Mouse (Mus musculus) forebrain, embryonic 13.5 days (tissue): ENCODE measurements at regions not wholly inside any gene's neighbourhood (a gene's known extent, or its start where the extent isn't known, plus 50 kb on each side); places are given as distances from the start of the nearest gene placed in this dataset.

Source experiments
- ATAC-seq: fragments of 200-750 bp; cut with Nextera tagmentation; 2 replicates; pipeline ENCODE4 v1.8.0; 2017
- H3K27ac ChIP-seq: fragments of 300-500 bp; sonication (generic); 2 replicates; pipeline ENCODE4 v1.5.1; 2015; ENCODE audit warnings: inconsistent platforms, mild to moderate bottlenecking, moderate library complexity
- H3K27me3 ChIP-seq: fragments of 300-500 bp; sonication (generic); 2 replicates; pipeline ENCODE4 v1.6.1; 2015; ENCODE audit warnings: mild to moderate bottlenecking, inconsistent platforms
- H3K36me3 ChIP-seq: fragments of 300-500 bp; sonication (generic); 2 replicates; pipeline ENCODE4 v1.6.1; 2015; ENCODE audit warnings: mild to moderate bottlenecking, inconsistent platforms; ENCODE audit not compliant: poor library complexity, severe bottlenecking
- H3K4me1 ChIP-seq: fragments of 300-500 bp; sonication (generic); 2 replicates; pipeline ENCODE4 v1.6.1; 2015; ENCODE audit warnings: inconsistent platforms
- H3K4me2 ChIP-seq: fragments of 300-500 bp; sonication (generic); 2 replicates; pipeline ENCODE4 v1.6.1; 2015; ENCODE audit warnings: inconsistent platforms, mild to moderate bottlenecking, moderate library complexity
- H3K4me3 ChIP-seq: fragments of 300-500 bp; sonication (generic); 2 replicates; pipeline ENCODE4 v1.5.1; 2015; ENCODE audit warnings: mild to moderate bottlenecking, inconsistent platforms
- H3K9ac ChIP-seq: fragments of 300-500 bp; sonication (generic); 2 replicates; pipeline ENCODE4 v1.6.1; 2015; ENCODE audit warnings: mild to moderate bottlenecking, inconsistent platforms
- H3K9me3 ChIP-seq: fragments of 300-500 bp; sonication (generic); replicated peaks from 2 replicates; pipeline ENCODE4 v1.6.1; 2016; ENCODE audit warnings: inconsistent platforms
- WGBS: fragments of 180-500 bp; shearing (Covaris S2); methylation state at CpG from one replicate; pipeline ENCODE4 v1.1.7; 2015; 5-methylcytosine and 5-hydroxymethylcytosine counted together

- H3K27me3 ChIP-seq: no peaks in the 10 kb centered on the region
- no peaks in the 10 kb centered on the region for H3K36me3 ChIP-seq
- no peak overlapping the region for H3K27ac ChIP-seq
- no peak overlapping the region for H3K4me3 ChIP-seq
- H3K4me1 ChIP-seq: no peaks in the 10 kb centered on the region
- no peak for ATAC-seq
- H3K9me3 ChIP-seq: no peaks in the 10 kb centered on the region
- no peak overlapping the region; the same call in 1 of the 2 replicates for H3K9ac ChIP-seq
- H3K4me2 ChIP-seq: no peak overlapping the region
- WGBS: 62% methylated on average over 19 of the region's 19 CpGs
Measured at GRCm38 (mm10) chr2:84184288-84185015, 194.1 kb downstream of the Gm13691 start.

- WGBS: 77% methylated on average over 7 of the region's 7 CpGs
- H3K27ac ChIP-seq: no peak overlapping the region
- H3K27me3 ChIP-seq: no peaks in the 10 kb centered on the region
- H3K4me2 ChIP-seq: no peak overlapping the region
- H3K36me3 ChIP-seq: no peaks in the 10 kb centered on the region
- no peaks in the 10 kb centered on the region for H3K9me3 ChIP-seq
- H3K9ac ChIP-seq: no peak overlapping the region
- ATAC-seq: no peak
- no peak overlapping the region for H3K4me3 ChIP-seq
- no peaks in the 10 kb centered on the region for H3K4me1 ChIP-seq
Measured at GRCm38 (mm10) chr2:84185016-84185330, 194.6 kb downstream of the Gm13691 start.

- WGBS: 48% methylated on average over 9 of the region's 9 CpGs
- H3K4me3 ChIP-seq: no peak overlapping the region
- H3K9ac ChIP-seq: no peak overlapping the region
- 0 out of 2 replicates have a peak, but pooled peaks have one; percentile 53 for ATAC-seq
- no peak overlapping the region for H3K27ac ChIP-seq
- H3K36me3 ChIP-seq: no peaks in the 10 kb centered on the region
- H3K4me1 ChIP-seq: no peaks in the 10 kb centered on the region
- H3K4me2 ChIP-seq: no peak overlapping the region
- H3K27me3 ChIP-seq: no peaks in the 10 kb centered on the region
- no peaks in the 10 kb centered on the region for H3K9me3 ChIP-seq
Measured at GRCm38 (mm10) chr2:84186126-84186701, 195.9 kb downstream of the Gm13691 start.

GRCm38 (mm10) chr2:84187456-84187855 is 197.1 kb downstream of the Gm13691 start:
- ATAC-seq: no peak
- no peaks in the 10 kb centered on the region for H3K4me1 ChIP-seq
- no peak overlapping the region for H3K4me3 ChIP-seq
- H3K9ac ChIP-seq: no peak overlapping the region
- no peaks in the 10 kb centered on the region for H3K27me3 ChIP-seq
- no peaks in the 10 kb centered on the region for H3K36me3 ChIP-seq
- no peak overlapping the region for H3K27ac ChIP-seq
- H3K9me3 ChIP-seq: no peaks in the 10 kb centered on the region
- WGBS: 88% methylated on average over 4 of the region's 4 CpGs
- H3K4me2 ChIP-seq: no peak overlapping the region

GRCm38 (mm10) chr2:84189302-84189701 is 198.9 kb downstream of the Gm13691 start:
- Histone ChIP-seq H3K27me3 (no peaks in the 10 kb centered on the region), H3K4me2 (no peak overlapping the region), H3K4me1 (no peaks in the 10 kb centered on the region), H3K27ac (no peak overlapping the region), H3K9me3 (no peaks in the 10 kb centered on the region), H3K4me3 (no peak overlapping the region), H3K36me3 (no peaks in the 10 kb centered on the region), H3K9ac (no peak overlapping the region)
- 90% methylated on average over 3 of the region's 3 CpGs for WGBS
- ATAC-seq: no peak

- no peaks in the 10 kb centered on the region for H3K27me3 ChIP-seq
- no peaks in the 10 kb centered on the region for H3K9me3 ChIP-seq
- H3K27ac ChIP-seq: no peak overlapping the region
- no peak overlapping the region for H3K9ac ChIP-seq
- no peaks in the 10 kb centered on the region for H3K36me3 ChIP-seq
- no peak overlapping the region for H3K4me3 ChIP-seq
- no peak for ATAC-seq
- H3K4me2 ChIP-seq: no peak overlapping the region
- WGBS: 80% methylated on average over 1 of the region's 1 CpGs
- no peaks in the 10 kb centered on the region for H3K4me1 ChIP-seq
Measured at GRCm38 (mm10) chr2:84217116-84217515, 208.1 kb downstream of the Calcrl start.

GRCm38 (mm10) chr2:84222049-84222448 is 203.2 kb downstream of the Calcrl start:
- Histone ChIP-seq H3K27me3 (no peaks in the 10 kb centered on the region), H3K4me3 (no peak overlapping the region), H3K27ac (no peak overlapping the region), H3K36me3 (no peaks in the 10 kb centered on the region), H3K9me3 (no peaks in the 10 kb centered on the region), H3K9ac (no peak overlapping the region), H3K4me1 (no peaks in the 10 kb centered on the region), H3K4me2 (no peak overlapping the region)
- 98% methylated on average over 1 of the region's 1 CpGs for WGBS
- ATAC-seq: no peak

- Histone ChIP-seq H3K9ac (no peak overlapping the region), H3K27ac (no peak overlapping the region), H3K4me2 (no peak overlapping the region), H3K4me3 (no peak overlapping the region), H3K36me3 (no peaks in the 10 kb centered on the region), H3K27me3 (no peaks in the 10 kb centered on the region), H3K9me3 (no peaks in the 10 kb centered on the region), H3K4me1 (no peaks in the 10 kb centered on the region)
- WGBS: 80% methylated on average over 3 of the region's 3 CpGs
- no peak for ATAC-seq
Measured at GRCm38 (mm10) chr2:84229777-84230176, 195.4 kb downstream of the Calcrl start.

- Histone ChIP-seq H3K4me1 (no peaks in the 10 kb centered on the region), H3K36me3 (no peaks in the 10 kb centered on the region), H3K9me3 (no peaks in the 10 kb centered on the region), H3K27ac (no peak overlapping the region), H3K4me2 (no peak overlapping the region), H3K9ac (no peak overlapping the region), H3K27me3 (no peaks in the 10 kb centered on the region), H3K4me3 (no peak overlapping the region)
- 84% methylated on average over 4 of the region's 4 CpGs for WGBS
- no peak for ATAC-seq
Measured at GRCm38 (mm10) chr2:84235641-84236040, 189.6 kb downstream of the Calcrl start.

GRCm38 (mm10) chr2:84241244-84241643 is 184.0 kb downstream of the Calcrl start:
- no peak overlapping the region for H3K4me2 ChIP-seq
- H3K27ac ChIP-seq: no peak overlapping the region
- H3K36me3 ChIP-seq: no peaks in the 10 kb centered on the region
- no peak for ATAC-seq
- no peaks in the 10 kb centered on the region for H3K27me3 ChIP-seq
- no peaks in the 10 kb centered on the region for H3K4me1 ChIP-seq
- no peaks in the 10 kb centered on the region for H3K9me3 ChIP-seq
- 34% methylated on average over 4 of the region's 4 CpGs for WGBS
- no peak overlapping the region for H3K9ac ChIP-seq
- H3K4me3 ChIP-seq: no peak overlapping the region

- no peak overlapping the region for H3K4me2 ChIP-seq
- no peak for ATAC-seq
- H3K9ac ChIP-seq: no peak overlapping the region
- no peak overlapping the region for H3K27ac ChIP-seq
- H3K36me3 ChIP-seq: no peaks in the 10 kb centered on the region
- H3K4me1 ChIP-seq: no peaks in the 10 kb centered on the region
- H3K4me3 ChIP-seq: no peak overlapping the region
- H3K9me3 ChIP-seq: no peaks in the 10 kb centered on the region
- 57% methylated on average over 1 of the region's 1 CpGs for WGBS
- H3K27me3 ChIP-seq: no peaks in the 10 kb centered on the region
Measured at GRCm38 (mm10) chr2:84241986-84242385, 183.2 kb downstream of the Calcrl start.

GRCm38 (mm10) chr2:84245900-84246299 is 179.3 kb downstream of the Calcrl start:
- Histone ChIP-seq H3K9ac (no peak overlapping the region), H3K4me2 (no peak overlapping the region), H3K27me3 (no peaks in the 10 kb centered on the region), H3K27ac (no peak overlapping the region), H3K9me3 (no peaks in the 10 kb centered on the region), H3K4me1 (no peaks in the 10 kb centered on the region), H3K4me3 (no peak overlapping the region), H3K36me3 (no peaks in the 10 kb centered on the region)
- 89% methylated on average over 2 of the region's 2 CpGs for WGBS
- no peak for ATAC-seq

GRCm38 (mm10) chr2:84246562-84246961 is 178.6 kb downstream of the Calcrl start:
- no peaks in the 10 kb centered on the region for H3K27me3 ChIP-seq
- WGBS: 81% methylated on average over 2 of the region's 2 CpGs
- H3K27ac ChIP-seq: no peak overlapping the region
- H3K4me2 ChIP-seq: no peak overlapping the region
- H3K4me3 ChIP-seq: no peak overlapping the region
- H3K9me3 ChIP-seq: no peaks in the 10 kb centered on the region
- no peaks in the 10 kb centered on the region for H3K36me3 ChIP-seq
- no peaks in the 10 kb centered on the region for H3K4me1 ChIP-seq
- H3K9ac ChIP-seq: no peak overlapping the region
- no peak for ATAC-seq
